Mouse (Mus musculus) adrenal gland, adult 10 weeks (tissue): ENCODE results near the gene Ino80d. TPM values are rescaled to one million over a fixed set of nuclear protein-coding genes. Genes with fewer than 3 reads are reported as not detected.

Experiments
- polyA plus RNA-seq: library from polyadenylated mRNA; stranded (reverse); fragments of 350-450 nt; fragmentation: Illumina TruSeq; extraction: RNeasy Lipid Tissue Mini Kit (QIAGEN cat#74804); gene quantifications from one replicate; pipeline ENCODE4 v1.2.3, GENCODE M21; 2014; ENCODE audit warnings: low read depth, low replicate concordance

Gene Ino80d
- 17.3 TPM for polyA plus RNA-seq

GRCm38 (mm10) chr1:63114136-63114781 lies at the start of gene Ino80d:
Gene Ino80d, minus strand, starts transcription at chr1:63114667.

Other genes with a start within 250 kb of the Ino80d start
- 454 TPM for gene Eef1b2, start 62.2 kb upstream of the Ino80d start, polyA plus RNA-seq
- gene Ndufs1, start 62.2 kb upstream of the Ino80d start, polyA plus RNA-seq = 400 TPM
- gene Gpr1, start 99.9 kb upstream of the Ino80d start, polyA plus RNA-seq = 0.29 TPM
- gene Zdbf2, start 158.6 kb upstream of the Ino80d start, polyA plus RNA-seq = 12.8 TPM